Mouse (Mus musculus) ES-CJ7 (cell line): ENCODE results near the gene Dnah10.

ENCODE experiments used
- DNase-seq: peaks from one replicate; pipeline ENCODE4 v3.0.0; 2011; ENCODE audit warnings: low read depth, low spot score

The Dnah10 gene

DNA sequence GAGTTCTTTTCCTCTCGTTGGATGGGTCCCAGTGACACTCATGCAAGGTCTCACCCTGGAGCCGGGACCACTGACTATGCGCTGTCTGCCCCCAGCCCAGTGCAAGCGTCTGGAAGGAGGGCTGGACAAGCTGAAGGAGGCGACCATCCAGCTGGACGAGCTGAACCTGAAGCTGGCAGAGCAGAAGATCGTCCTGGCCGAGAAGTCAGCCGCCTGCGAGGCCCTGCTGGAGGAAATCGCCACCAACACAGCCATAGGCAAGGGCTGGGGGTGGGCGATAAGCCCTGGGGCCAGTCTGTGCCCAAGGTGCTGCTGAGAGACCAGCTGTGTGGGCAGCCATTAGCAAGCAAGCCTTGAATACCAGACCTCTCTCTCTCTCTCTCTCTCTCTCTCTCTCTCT lies 87.6 kb downstream of the Dnah10 start:
- DNase-seq, result no peak

DNA sequence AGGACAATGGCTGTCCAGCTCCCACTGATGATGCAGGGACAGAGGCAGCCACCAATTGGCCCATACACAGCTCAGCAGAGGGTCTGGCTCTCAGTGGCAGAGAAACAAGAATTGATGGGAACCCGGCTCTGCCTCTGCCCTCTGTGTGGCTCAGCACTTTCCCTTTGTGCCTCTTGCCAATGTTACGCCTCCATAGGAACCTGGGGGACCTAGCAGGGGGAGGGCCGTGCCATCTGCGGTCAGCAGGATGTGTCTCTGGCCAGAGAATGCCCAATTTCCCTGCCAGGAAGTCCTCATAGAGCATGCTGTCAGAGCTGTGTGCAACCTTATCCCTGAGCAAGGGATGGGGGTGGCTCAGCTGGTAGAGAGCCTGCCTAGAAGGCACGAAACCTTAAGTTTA lies 89.9 kb downstream of the Dnah10 start:
- no peak for DNase-seq

DNA sequence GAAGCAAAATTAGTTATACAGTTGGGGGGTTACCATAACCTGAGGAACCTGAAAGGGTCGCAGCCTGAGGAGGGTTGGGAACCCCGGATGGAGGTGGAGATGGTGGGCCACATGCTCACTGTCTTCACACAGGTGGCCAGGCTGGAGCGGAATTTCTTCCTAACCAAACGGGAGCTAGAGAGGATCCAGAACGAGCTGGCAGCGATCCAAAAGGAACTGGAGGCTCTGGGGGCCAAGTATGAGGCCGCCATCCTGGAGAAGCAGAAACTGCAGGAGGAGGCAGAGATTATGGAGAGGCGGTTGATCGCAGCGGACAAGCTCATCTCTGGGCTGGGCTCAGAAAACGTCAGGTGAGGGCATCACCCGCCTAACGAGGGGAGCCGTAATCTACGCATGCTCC lies 92.2 kb downstream of the Dnah10 start:
- DNase-seq, result no peak

DNA sequence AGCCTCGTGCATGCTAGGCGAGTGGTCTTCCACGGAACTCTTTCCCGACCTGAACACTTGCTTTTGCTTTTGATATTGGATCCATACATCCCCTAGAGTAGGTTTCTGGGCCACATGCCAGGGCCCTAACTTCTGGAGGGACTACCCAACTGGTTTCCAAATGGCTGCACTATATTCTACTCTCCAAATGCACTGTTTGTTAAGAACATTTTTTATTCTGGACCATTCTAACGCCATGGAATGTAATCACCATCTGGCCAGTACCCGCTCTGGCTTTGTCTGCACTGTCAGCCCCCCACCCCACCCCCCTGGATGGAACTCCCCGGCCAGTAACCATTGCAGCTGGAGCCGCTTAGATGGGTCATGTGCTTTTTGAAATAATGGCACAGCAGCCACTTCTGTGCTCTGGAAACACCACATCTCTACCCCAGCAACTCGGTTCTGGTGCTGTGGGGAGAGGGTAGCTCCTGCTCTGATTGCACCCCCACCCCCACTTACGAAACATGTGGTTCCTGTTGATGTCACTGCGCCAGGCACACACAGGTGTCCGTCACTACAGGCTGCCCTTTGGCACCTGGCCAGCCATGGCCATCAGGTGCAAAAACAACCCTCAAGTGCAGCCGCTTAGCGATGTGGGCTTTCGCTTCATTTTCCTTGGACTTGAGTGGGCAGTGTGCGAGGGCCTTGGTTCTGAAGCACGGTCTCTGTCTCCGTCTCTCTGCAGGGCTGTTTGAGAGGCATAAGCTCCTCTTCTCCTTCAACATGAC lies 97.4 kb downstream of the Dnah10 start:
- DNase-seq, result no peak

DNA sequence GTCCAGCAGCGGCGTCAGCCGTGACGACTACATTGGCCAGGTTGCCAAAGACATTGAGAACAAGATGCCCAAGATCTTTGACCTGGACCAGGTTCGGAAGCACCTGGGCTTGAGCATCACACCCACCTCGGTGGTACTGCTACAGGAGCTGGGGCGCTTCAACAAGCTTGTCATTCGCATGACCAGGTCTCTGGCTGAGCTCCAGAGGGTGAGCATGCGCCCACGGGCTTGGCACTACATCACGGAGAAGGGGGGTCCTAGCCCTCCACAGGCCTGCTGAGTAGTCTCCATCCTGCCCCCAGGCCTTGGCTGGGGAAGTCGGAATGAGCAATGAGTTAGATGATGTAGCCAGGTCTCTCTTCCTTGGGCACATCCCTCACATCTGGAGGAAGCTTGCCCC lies 105.4 kb downstream of the Dnah10 start:
- no peak for DNase-seq

DNA sequence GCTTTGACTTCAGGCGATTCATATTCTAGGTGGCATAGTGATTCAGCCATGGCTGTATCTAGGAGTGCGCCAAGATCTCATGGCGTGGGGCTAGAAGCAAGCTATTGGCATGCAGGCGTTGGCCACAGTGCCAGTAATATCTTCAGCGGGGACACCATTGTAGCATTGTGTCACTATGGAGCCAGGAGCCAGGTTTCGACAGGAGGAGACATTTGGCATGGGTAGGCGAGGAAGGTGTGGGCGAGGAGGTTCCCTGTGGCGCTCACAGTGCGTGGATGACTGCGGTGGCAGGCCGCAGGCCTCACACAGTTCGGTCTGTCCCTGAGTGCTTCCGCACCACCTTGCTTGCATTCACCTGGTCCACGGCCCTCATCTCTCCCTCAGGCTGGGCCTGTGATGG lies 110.3 kb downstream of the Dnah10 start:
- no peak for DNase-seq

DNA sequence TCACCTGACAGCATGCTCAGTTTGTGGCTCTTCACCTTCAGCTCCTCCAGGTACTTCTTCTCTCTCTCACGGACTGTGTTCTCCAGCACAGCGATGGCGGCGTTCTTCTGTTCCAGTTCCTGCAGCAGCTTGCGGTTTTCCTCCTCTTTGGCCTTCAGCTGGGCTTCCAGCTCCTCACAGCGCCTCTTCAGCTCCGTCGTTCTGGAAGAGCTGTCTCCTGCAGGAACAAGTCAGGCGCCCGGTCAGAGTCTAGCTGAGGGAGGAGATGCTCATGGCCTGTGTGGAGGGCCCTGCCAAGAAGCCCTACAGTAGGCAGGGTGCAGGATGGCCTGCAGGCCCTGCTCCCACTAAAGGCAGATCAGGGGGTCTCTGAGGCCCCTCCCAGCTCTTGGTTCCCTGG lies 111.2 kb downstream of the Dnah10 start:
- peak; percentile 18 for DNase-seq

DNA sequence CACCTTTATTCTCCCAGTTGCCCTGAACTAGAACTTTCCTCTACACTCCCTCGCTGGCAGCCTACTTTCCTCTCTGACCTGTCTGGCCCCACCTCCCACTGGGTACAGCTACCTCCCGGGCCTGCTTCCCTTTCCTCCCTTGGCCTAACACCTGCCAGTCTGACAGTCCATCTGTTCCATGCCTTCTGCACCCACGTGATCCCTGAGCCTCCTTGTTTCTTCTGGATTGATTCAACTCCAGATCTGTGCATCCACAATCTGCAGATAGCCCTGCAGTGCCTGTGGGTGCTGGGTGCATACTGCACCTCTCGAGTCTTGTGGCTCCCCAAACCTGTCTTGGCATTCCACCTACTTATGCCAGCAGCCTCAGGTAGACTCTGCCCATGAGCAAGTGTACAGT lies 111.7 kb downstream of the Dnah10 start:
- no peak for DNase-seq

DNA sequence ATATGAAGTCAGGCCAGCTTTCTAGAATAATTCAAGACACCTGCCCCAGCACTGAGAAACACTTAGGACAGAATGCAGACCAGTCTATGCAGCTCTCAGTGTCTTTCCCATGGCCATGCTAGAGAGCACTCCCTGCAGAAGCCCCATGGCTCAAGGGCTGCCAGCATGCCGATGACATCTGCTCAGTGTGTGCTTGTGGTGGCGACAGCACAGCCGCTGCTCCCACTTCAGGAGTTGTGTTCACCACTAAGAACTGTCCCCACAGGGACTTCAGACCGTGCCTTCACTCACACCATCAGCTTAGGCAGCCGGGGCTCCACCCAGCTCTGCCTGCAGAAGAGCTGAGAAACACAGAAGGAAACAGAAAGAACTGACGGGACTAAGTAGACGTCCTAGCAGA lies 115.3 kb downstream of the Dnah10 start:
- DNase-seq, result no peak

DNA sequence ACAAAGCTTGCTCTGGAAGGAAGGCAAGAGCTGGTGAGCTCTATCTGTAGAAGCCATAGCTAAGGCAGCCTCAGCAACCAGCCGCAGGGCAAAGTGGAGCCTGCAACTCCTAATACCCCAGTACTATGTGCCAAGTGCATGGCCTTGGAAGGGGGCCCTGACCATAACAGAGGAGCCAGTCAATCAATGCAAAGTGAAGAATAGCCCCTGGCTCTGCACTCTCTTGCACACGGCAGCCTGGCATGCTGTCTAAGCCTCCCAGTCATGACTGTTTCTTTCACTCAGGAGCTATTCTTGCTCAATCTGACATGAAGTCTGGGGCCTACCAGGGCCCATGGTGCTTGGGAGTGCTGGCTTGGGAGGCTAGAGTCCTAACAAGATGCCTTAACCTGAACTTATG lies 115.8 kb downstream of the Dnah10 start:
- no peak for DNase-seq

DNA sequence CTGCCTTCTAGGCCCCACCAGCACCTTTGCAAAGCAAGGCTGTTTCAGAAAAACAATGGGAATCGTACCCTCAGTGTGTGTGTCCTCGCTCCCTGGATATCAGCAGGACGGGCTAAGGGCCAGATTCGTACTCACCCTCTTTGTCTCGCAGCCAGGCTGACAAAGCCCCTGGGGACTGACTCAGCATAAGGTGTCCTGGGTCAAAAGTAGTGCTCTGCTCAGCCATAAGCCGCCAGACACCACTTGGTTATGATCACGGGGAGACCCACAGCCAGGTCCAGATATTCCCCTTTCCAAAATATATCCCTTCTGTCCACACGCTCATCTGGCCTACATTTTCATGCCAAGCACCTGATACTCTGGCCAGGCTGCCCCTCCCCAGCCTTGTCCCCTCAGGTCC lies 118.5 kb downstream of the Dnah10 start:
- no peak for DNase-seq

DNA sequence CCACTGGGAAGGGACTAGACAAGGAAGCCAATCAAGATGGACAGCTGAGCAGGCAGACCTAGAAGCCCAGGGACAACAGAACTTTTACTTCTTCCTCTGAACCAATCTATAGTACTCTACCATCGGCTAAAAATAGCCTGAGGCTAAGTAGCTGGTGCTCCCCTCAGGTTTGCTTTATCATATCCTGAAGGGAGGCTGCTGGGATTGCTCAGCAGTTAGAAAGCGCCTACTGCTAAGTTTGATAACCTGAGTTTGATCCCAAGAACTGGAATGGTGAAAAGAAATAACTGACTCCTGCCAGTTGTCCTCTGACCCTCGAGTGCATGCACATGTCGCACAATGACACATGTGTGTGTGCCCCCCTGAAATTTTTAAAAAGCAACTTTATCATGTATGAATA lies 120.0 kb downstream of the Dnah10 start:
- DNase-seq, result no peak

DNA sequence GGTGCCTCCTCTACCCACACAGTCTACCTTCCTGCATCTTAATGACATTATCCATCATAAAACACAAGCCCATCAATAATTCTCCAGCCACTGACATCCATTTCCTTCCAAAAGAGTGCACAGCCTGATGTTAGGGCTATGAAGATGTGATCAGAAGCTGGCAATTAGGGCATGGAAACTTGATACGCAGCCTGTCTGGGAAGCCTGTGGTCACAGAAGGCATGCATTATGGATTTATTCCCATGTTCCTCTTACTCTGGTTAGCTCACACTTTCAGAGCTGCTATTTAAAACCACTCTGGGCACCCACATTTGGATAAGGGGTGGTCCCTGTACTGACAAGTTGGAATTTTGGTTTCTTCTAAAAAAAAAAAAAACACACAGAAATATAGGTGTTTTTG lies 122.1 kb downstream of the Dnah10 start:
- no peak for DNase-seq

DNA sequence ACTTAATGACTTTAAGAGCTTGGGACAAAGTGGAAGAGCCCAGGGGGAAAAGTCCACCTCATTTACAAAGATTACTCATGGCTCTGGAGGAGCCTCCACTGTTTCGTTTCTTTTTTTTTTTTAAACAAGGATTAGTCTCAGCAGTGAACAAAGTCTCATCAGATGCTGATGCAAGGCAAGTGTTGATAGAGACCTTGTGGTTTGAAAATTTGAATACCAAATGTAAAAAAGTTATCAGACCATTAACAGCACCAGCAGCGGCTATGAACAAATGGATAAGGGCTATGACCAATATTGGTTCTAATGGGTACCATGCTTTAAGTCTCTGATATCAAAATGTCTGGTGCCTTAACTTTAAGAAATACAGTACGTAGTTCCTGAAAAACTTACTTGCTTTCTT lies 124.1 kb downstream of the Dnah10 start:
- no peak for DNase-seq

DNA sequence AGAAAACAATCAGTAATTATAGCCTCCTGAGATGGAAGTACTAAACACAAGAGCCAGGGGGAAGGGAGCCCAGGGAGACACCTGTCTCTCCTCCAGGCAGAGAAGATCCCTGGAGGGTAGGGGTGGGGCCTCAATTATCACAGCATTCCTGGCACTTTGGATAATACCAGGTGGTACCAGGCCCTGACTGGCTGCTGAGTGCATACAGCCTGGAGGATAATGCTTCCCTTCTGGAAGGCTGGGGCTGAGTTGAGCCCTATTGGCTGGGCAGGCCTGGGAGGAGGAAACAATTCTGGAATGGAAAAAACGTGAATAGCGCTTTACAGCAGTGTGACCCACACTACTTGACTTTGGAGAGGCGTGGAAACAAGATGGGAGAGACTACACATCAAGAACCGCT lies 126.7 kb downstream of the Dnah10 start:
- DNase-seq, result peak; percentile 45

DNA sequence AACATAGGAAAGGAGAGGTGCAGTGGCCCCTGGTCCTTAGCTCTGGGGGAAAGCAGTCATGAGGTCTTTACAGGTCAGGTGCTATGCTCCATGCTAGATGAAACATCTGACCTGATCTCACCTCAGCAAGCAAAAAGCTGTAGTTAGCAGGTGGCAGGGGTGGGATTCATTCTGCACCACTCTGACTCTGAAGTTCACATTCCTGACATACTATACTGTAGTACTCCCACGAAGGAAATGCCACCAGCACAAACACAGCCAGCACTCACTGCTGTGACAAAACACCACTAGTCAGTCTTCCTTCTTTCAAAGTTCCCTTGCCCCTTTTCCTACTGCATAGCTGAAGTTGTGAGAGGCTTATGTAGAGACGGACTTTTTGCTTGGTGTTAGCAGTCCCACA lies 127.4 kb downstream of the Dnah10 start:
- no peak for DNase-seq

DNA sequence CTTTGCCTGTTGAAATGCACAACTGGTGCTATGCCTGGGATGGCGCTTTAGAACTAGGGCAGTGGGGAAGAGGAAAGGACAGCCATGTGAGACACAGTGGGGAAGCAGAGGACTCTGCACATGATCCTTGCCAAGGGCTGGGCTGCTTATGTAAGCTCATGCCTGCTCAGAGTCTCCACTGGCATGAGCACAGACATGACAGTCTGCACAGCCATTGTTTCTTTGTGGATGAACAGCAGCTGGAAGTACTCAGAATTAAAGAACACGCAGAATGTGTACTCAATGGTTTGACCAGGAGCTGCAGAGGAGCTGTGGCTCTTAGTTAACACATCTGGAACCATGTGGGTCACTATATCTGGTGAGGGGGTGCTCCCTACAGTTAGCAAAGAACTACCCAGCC lies 128.2 kb downstream of the Dnah10 start:
- no peak for DNase-seq

DNA sequence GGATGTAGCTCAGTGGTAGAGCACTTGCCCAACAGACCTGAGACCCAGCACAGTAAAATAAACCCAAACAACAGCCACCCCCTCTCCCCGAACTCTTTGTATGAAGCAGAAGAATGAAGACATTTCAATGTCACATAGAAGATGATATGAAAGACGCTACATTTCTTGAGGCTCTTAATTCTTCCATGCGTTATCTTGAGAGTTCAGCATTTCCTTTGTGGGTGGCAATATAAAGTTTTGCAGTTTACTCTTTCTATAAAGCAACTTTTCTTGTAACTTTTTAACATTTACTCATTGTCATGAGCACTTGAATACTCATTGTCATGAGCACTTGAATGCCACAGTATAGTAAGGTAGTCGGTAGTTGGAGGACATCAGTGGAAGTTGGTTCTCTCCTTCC lies 129.3 kb downstream of the Dnah10 start:
- DNase-seq, result no peak

DNA sequence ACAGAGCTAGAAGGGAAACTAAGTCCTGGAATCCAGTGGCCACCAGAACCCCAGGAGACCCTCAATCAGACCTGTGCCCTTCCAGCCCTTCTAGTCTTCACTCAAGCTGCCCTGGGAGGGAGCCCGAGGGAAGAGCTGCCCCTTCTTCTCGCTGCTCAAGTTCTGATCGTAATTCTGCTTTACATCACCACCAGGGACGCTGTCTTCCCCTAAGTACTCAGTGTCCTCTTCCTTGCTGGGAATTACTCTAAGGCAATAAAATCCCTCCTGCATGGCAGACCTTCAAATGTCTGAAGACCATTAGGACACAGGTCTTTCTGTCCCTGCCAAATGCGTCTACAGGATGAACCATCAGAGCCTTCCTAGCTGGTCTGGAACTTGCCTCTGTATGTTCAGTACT lies 135.1 kb downstream of the Dnah10 start:
- DNase-seq, result peak; percentile 58

DNA sequence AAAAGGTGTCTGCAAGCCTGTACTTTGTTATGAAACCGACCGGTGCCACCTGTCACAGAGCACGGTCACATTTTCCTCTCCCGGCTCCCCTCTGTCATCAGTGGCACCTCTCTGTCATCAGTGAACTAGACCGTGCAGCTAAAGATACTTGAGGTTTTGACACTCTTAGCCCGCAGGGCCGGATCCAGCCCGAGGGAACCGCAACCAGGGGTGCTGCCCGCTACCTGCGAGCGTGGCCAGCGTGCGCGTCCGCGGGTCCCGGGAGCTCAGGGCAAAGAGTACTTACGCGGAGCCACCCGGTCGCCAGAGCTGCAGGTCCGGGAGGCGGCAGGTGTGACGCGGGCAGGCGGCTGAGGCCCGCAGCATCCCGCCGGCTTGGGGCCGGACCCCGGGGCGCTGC lies 136.6 kb downstream of the Dnah10 start:
- DNase-seq, result peak; percentile 14

DNA sequence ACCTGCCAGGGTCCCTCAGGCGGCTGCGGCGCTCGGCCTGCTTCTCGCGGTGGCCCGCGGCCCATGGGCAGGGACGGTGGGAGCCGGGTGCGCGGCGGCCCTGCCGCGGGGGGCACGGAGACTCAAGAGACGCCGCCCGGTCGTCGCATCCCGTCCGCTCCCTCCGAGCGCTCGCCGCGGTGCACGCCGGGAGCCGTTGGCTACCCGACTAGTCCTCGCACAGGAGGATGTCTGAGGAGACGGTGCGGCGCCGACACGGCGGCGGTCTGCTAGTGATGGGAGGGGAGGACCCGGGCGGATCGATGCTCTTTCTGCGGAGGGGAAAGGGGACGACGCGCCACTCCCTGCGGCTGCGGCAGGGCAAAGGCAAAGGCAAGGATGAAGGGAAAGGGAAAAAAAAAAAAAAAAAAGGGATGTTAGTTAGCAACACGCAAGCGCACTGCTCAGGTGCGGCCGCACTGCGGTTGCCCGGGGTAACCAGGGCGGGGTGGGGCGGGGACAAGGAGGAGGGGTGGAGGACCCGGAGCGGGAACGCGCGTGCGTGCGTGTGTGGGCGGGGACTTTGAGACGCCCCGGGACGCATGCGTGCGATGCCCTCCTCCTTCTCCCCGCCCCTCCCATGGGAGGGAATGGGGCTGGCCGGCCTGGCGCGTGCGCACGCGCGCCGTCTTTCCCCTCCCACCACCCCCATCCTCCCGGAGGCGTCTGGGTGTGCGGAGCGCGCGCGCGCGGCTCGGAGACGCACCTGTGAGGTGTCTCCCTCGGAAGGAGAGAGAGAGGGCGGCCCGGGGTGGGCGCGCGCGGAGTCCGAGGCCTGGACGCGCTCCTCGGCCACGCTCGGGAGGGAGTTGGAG lies 137.4 kb downstream of the Dnah10 start, which contains the start of the genes Ccdc92 and Zfp664:
Gene Ccdc92, minus strand, starts transcription at position 412 of the 854 bp plus-strand sequence.
Gene Zfp664, plus strand, starts transcription at position 679 of the 854 bp plus-strand sequence.
- DNase-seq, result peak; percentile 99

DNA sequence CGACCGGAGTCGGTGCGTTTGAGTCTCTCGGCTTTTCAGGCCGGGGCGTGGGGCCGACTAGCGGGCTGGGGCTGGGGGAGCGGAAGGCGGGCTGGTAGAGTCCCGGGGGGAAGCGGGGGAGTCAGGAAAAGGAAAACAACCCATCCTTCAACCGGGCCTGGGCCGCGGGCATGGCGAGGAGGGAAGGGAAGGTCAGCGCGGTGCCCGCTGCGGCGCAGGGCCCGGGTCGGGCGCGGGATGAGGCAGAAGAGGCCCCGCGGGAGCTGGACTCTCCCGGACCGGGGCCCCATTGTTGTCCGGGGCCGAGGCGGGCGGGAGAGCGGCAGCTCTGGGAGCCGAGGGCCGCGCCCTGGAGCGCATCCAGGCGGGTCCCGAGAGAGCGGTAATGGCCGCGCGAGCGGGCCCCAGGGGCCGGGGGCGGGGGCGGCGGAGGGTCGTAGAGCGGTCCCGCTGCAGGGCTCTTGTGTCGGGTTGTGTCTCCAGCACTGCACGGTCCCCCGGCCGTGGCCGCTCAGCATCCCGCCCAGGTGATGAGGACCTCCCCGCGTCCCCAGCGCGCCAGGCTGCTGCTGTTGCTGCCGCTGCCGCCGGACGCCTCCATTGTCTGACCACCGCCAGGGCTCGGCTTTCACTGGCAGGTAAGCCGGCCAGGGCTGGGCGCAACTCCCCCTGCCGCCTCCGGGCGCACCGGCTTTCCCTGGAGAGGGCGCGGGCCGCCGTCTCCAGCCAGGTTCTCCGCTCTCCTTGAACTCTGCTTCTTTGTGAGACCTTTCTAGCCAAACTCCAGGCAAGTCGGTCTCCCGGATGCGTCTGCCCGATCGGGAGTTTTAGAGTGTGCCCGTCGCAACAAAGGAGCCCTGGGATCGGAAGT lies 138.2 kb downstream of the Dnah10 start:
- peak; percentile 31 for DNase-seq
